Mouse (Mus musculus): Measurements from ENCODE around the gene Aasdh.
A peak's percentile ranks its signal among the peaks of the same experiment; 100 is the strongest.

The Aasdh gene

GRCm38 (mm10) chr5:76947142-76947541, 41.8 kb upstream of the Aasdh start:
- Histone ChIP-seq H3K4me1 (replicated peaks; ENCODE audit: low read depth, low read length) (peaks cover 72% of the 10 kb centered on the region), H3K27me3 (ENCODE audit: insufficient read depth, low read length) (no peaks in the 10 kb centered on the region), H3K9me3 (ENCODE audit: low read length) (no peaks in the 10 kb centered on the region), H3K4me3 (replicated peaks; ENCODE audit: low read length) (no peak overlapping the region), H3K36me3 (ENCODE audit: insufficient read depth, low read length) (peaks cover 59% of the 10 kb centered on the region)
- no peak for TF ChIP-seq CTCF (conservative IDR thresholded peaks at IDR 0.05; ENCODE audit: low read length)

GRCm38 (mm10) chr5:76945678-76946033, 40.3 kb upstream of the Aasdh start:
- TF ChIP-seq CTCF (conservative IDR thresholded peaks at IDR 0.05; ENCODE audit: low read length) (no peak), NANOG (IDR thresholded peaks at IDR 0.05; ENCODE audit: borderline replicate concordance, low read length) (no peak), POU5F1 (IDR thresholded peaks at IDR 0.05; ENCODE audit: borderline replicate concordance, low read length) (no peak)
- Histone ChIP-seq H3K9me3 (ENCODE audit: low read length) (no peaks in the 10 kb centered on the region), H3K27me3 (ENCODE audit: insufficient read depth, low read length) (no peaks in the 10 kb centered on the region), H3K4me1 (replicated peaks; ENCODE audit: low read depth, low read length) (peaks cover 86% of the 10 kb centered on the region), H3K4me3 (replicated peaks; ENCODE audit: low read length) (no peak overlapping the region), H3K36me3 (ENCODE audit: insufficient read depth, low read length) (peaks cover 68% of the 10 kb centered on the region)

GRCm38 (mm10) chr5:76944965-76945677, 39.8 kb upstream of the Aasdh start:
- no peaks in the 10 kb centered on the region for H3K27me3 ChIP-seq (ENCODE audit: insufficient read depth, low read length)
- H3K9me3 ChIP-seq (ENCODE audit: low read length) = no peaks in the 10 kb centered on the region
- no peak overlapping the region for H3K4me3 ChIP-seq (replicated peaks; ENCODE audit: low read length)
- peaks cover 73% of the 10 kb centered on the region for H3K36me3 ChIP-seq (ENCODE audit: insufficient read depth, low read length)
- peaks cover 91% of the 10 kb centered on the region for H3K4me1 ChIP-seq (replicated peaks; ENCODE audit: low read depth, low read length)
- TF ChIP-seq CTCF (conservative IDR thresholded peaks at IDR 0.05; ENCODE audit: low read length) (no peak), NANOG (IDR thresholded peaks at IDR 0.05; ENCODE audit: borderline replicate concordance, low read length) (no peak), POU5F1 (IDR thresholded peaks at IDR 0.05; ENCODE audit: borderline replicate concordance, low read length) (no peak)

- Histone ChIP-seq H3K4me1 (replicated peaks; ENCODE audit: low read depth, low read length) (peaks cover 72% of the 10 kb centered on the region), H3K27me3 (ENCODE audit: insufficient read depth, low read length) (no peaks in the 10 kb centered on the region), H3K4me3 (replicated peaks; ENCODE audit: low read length) (no peak overlapping the region), H3K36me3 (ENCODE audit: insufficient read depth, low read length) (peaks cover 60% of the 10 kb centered on the region), H3K9me3 (ENCODE audit: low read length) (no peaks in the 10 kb centered on the region)
- TF ChIP-seq CTCF (conservative IDR thresholded peaks at IDR 0.05; ENCODE audit: low read length) (no peak), NANOG (IDR thresholded peaks at IDR 0.05; ENCODE audit: borderline replicate concordance, low read length) (no peak), POU5F1 (IDR thresholded peaks at IDR 0.05; ENCODE audit: borderline replicate concordance, low read length) (no peak)
Observed at GRCm38 (mm10) chr5:76942505-76942904, 37.2 kb upstream of the Aasdh start.

- Histone ChIP-seq H3K9me3 (ENCODE audit: low read length) (no peaks in the 10 kb centered on the region), H3K4me1 (replicated peaks; ENCODE audit: low read depth, low read length) (peaks cover 67% of the 10 kb centered on the region), H3K36me3 (ENCODE audit: insufficient read depth, low read length) (peaks cover 55% of the 10 kb centered on the region), H3K27me3 (ENCODE audit: insufficient read depth, low read length) (no peaks in the 10 kb centered on the region), H3K4me3 (replicated peaks; ENCODE audit: low read length) (no peak overlapping the region)
- TF ChIP-seq POU5F1 (IDR thresholded peaks at IDR 0.05; ENCODE audit: borderline replicate concordance, low read length) (no peak), CTCF (conservative IDR thresholded peaks at IDR 0.05; ENCODE audit: low read length) (no peak), NANOG (IDR thresholded peaks at IDR 0.05; ENCODE audit: borderline replicate concordance, low read length) (no peak)
Observed at GRCm38 (mm10) chr5:76941975-76942374, 36.7 kb upstream of the Aasdh start.

- Histone ChIP-seq H3K4me3 (replicated peaks; ENCODE audit: low read length) (no peak overlapping the region), H3K9me3 (ENCODE audit: low read length) (no peaks in the 10 kb centered on the region), H3K36me3 (ENCODE audit: insufficient read depth, low read length) (peaks cover 37% of the 10 kb centered on the region), H3K4me1 (replicated peaks; ENCODE audit: low read depth, low read length) (peaks cover 44% of the 10 kb centered on the region), H3K27me3 (ENCODE audit: insufficient read depth, low read length) (no peaks in the 10 kb centered on the region)
- no peak for TF ChIP-seq NANOG (IDR thresholded peaks at IDR 0.05; ENCODE audit: borderline replicate concordance, low read length)
- TF ChIP-seq POU5F1 (IDR thresholded peaks at IDR 0.05; ENCODE audit: borderline replicate concordance, low read length) = no peak
- no peak for TF ChIP-seq CTCF (conservative IDR thresholded peaks at IDR 0.05; ENCODE audit: low read length)
Observed at GRCm38 (mm10) chr5:76939717-76940116, 34.4 kb upstream of the Aasdh start.

GRCm38 (mm10) chr5:76929180-76929877, 24.0 kb upstream of the Aasdh start:
- no peaks in the 10 kb centered on the region for H3K9me3 ChIP-seq (ENCODE audit: low read length)
- no peaks in the 10 kb centered on the region for H3K27me3 ChIP-seq (ENCODE audit: insufficient read depth, low read length)
- H3K36me3 ChIP-seq (ENCODE audit: insufficient read depth, low read length) = peaks cover 43% of the 10 kb centered on the region
- H3K4me3 ChIP-seq (replicated peaks; ENCODE audit: low read length) = peak overlapping the region; percentile 32; the same call in 1 of the 2 replicates
- TF ChIP-seq POU5F1 (IDR thresholded peaks at IDR 0.05; ENCODE audit: borderline replicate concordance, low read length) (no peak), CTCF (conservative IDR thresholded peaks at IDR 0.05; ENCODE audit: low read length) (no peak), NANOG (IDR thresholded peaks at IDR 0.05; ENCODE audit: borderline replicate concordance, low read length) (no peak)
- peaks cover 57% of the 10 kb centered on the region for H3K4me1 ChIP-seq (replicated peaks; ENCODE audit: low read depth, low read length)

- Histone ChIP-seq H3K4me3 (replicated peaks; ENCODE audit: low read length) (no peak overlapping the region), H3K4me1 (replicated peaks; ENCODE audit: low read depth, low read length) (peaks cover 67% of the 10 kb centered on the region), H3K9me3 (ENCODE audit: low read length) (no peaks in the 10 kb centered on the region), H3K36me3 (ENCODE audit: insufficient read depth, low read length) (peaks cover 53% of the 10 kb centered on the region), H3K27me3 (ENCODE audit: insufficient read depth, low read length) (no peaks in the 10 kb centered on the region)
- no peak for TF ChIP-seq NANOG (IDR thresholded peaks at IDR 0.05; ENCODE audit: borderline replicate concordance, low read length)
- no peak for TF ChIP-seq POU5F1 (IDR thresholded peaks at IDR 0.05; ENCODE audit: borderline replicate concordance, low read length)
- no peak for TF ChIP-seq CTCF (conservative IDR thresholded peaks at IDR 0.05; ENCODE audit: low read length)
Observed at GRCm38 (mm10) chr5:76928124-76928832, 23.0 kb upstream of the Aasdh start.

Data from E14TG2a.4 (cell line).